Mouse (Mus musculus): ENCODE measurements at regions not wholly inside any gene's neighbourhood (a gene's known extent, or its start where the extent isn't known, plus 50 kb on each side); places are given as distances from the start of the nearest gene placed in this dataset.

- TF ChIP-seq CTCF (IDR thresholded peaks at IDR 0.05; ENCODE audit: control insufficient read depth, insufficient read depth, low read length) (no peak), POLR2A (IDR thresholded peaks at IDR 0.05; ENCODE audit: borderline replicate concordance, control insufficient read depth, low read depth, low read length) (no peak)
Observed at GRCm38 (mm10) chr3:133627116-133627844, 82.3 kb upstream of the Tet2 start.

Measured in bone marrow, adult 2 months (tissue).